Mouse (Mus musculus) spleen, adult 2 months (tissue): ENCODE results near the gene Nab1.

ENCODE experiments used
- CTCF ChIP-seq: fragments of 200-500 bp; IDR thresholded peaks from 2 replicates; pipeline ENCODE4 v1.5.1; 2011; ENCODE audit warnings: mild to moderate bottlenecking, inconsistent platforms; ENCODE audit not compliant: insufficient read depth, insufficient read length, insufficient replicate concordance; ENCODE audit errors: extremely low read depth
- POLR2A ChIP-seq: fragments of 200-500 bp; IDR thresholded peaks from 2 replicates; pipeline ENCODE4 v1.6.1; 2011; ENCODE audit warnings: low read depth, low read length, inconsistent platforms

GRCm38 (mm10) chr1:52499601-52500313 lies 722 bp downstream of the Nab1 start:
- no peak for TF ChIP-seq CTCF
- TF ChIP-seq POLR2A: no peak
